Mouse (Mus musculus) neural tube, embryonic 14.5 days (tissue): ENCODE data around the gene Oscp1. TPM values are rescaled to one million over a fixed set of nuclear protein-coding genes. Genes with fewer than 3 reads are reported as not detected.

ENCODE experiments used
- ATAC-seq: fragments of 200-750 bp; cut with Nextera tagmentation; 2 replicates; pipeline ENCODE4 v1.8.0; 2017; ENCODE audit warnings: low read depth, mild to moderate bottlenecking, moderate TSS enrichment, moderate library complexity
- H3K27ac ChIP-seq: fragments of 300-500 bp; sonication (generic); 2 replicates; pipeline ENCODE4 v1.5.1; 2014; ENCODE audit warnings: low read depth, mild to moderate bottlenecking, control low read depth, low read length, moderate library complexity, mixed read lengths
- H3K27me3 ChIP-seq: fragments of 300-500 bp; sonication (generic); 2 replicates; pipeline ENCODE4 v1.6.1; 2014; ENCODE audit warnings: low read length; ENCODE audit not compliant: control insufficient read depth, insufficient read depth
- H3K36me3 ChIP-seq: fragments of 300-500 bp; sonication (generic); 2 replicates; pipeline ENCODE4 v1.6.1; 2014; ENCODE audit warnings: low read length, mixed read lengths; ENCODE audit not compliant: control insufficient read depth, insufficient read depth
- H3K4me1 ChIP-seq: fragments of 300-500 bp; sonication (generic); 2 replicates; pipeline ENCODE4 v1.6.1; 2014; ENCODE audit warnings: low read length; ENCODE audit not compliant: control insufficient read depth, insufficient read depth
- H3K4me2 ChIP-seq: fragments of 300-500 bp; sonication (generic); 2 replicates; pipeline ENCODE4 v1.6.1; 2014; ENCODE audit warnings: mild to moderate bottlenecking, low read depth, low read length, control low read depth
- H3K4me3 ChIP-seq: fragments of 300-500 bp; sonication (generic); 2 replicates; pipeline ENCODE4 v1.5.1; 2014; ENCODE audit warnings: low read depth, low read length, control low read depth, mixed read lengths
- H3K9ac ChIP-seq: fragments of 300-500 bp; sonication (generic); replicated peaks from 2 replicates; pipeline ENCODE4 v1.6.1; 2014; ENCODE audit warnings: low read depth, mild to moderate bottlenecking, control low read depth, low read length, mixed read lengths
- H3K9me3 ChIP-seq: fragments of 300-500 bp; sonication (generic); 2 replicates; pipeline ENCODE4 v1.6.1; 2016; ENCODE audit warnings: low read length; ENCODE audit not compliant: control insufficient read depth
- WGBS: fragments of 180-500 bp; shearing (Covaris S2); extraction: QIAGEN DNeasy Blood & Tissue Kit; methylation state at CpG from one replicate; pipeline ENCODE4 v1.1.7; 2014; 5-methylcytosine and 5-hydroxymethylcytosine counted together
- polyA plus RNA-seq: library from polyadenylated mRNA; unstranded; fragments of >200 nt; fragmentation: Nextera tagmentation; extraction: Ambion mirVana; gene quantifications from 2 replicates; pipeline ENCODE4 v1.2.1, GENCODE M21; 2014

The Oscp1 gene
- polyA plus RNA-seq, 1 experiment from 2014 or later: 40.2 TPM

GRCm38 (mm10) chr4:126103590-126104068 lies 45.3 kb downstream of the Oscp1 start, which contains the start of gene Stk40:
Gene Stk40 (plus strand): TSS chr4:126103957.
- Histone ChIP-seq H3K36me3 (no peaks in the 10 kb centered on the region), H3K4me2 (peak within 1 kb of the TSS; percentile 92), H3K27ac (peak within 1 kb of the TSS; percentile 85), H3K9me3 (no peaks in the 10 kb centered on the region), H3K9ac (peak within 1 kb of the TSS; percentile 88), H3K4me3 (peak within 1 kb of the TSS; percentile 91), H3K4me1 (peaks cover 32% of the 10 kb centered on the region), H3K27me3 (no peaks in the 10 kb centered on the region)
- WGBS: under 1% methylated on average over 31 of the region's 34 CpGs
- ATAC-seq: peak; percentile 98

- Histone ChIP-seq H3K4me1 (peaks cover 36% of the 10 kb centered on the region), H3K27ac (peak overlapping the region; percentile 71; the same call in 1 of the 2 replicates), H3K36me3 (no peaks in the 10 kb centered on the region), H3K9me3 (no peaks in the 10 kb centered on the region), H3K9ac (peak overlapping the region; percentile 88), H3K4me3 (peak overlapping the region; percentile 91), H3K4me2 (peak overlapping the region; percentile 92), H3K27me3 (no peaks in the 10 kb centered on the region)
- WGBS: 3% methylated on average over 33 of the region's 34 CpGs
- ATAC-seq: peak; percentile 28
Observed at GRCm38 (mm10) chr4:126104261-126105075, 46.1 kb downstream of the Oscp1 start.

- no peak for ATAC-seq
- Histone ChIP-seq H3K27me3 (no peaks in the 10 kb centered on the region), H3K27ac (no peak overlapping the region), H3K4me1 (peaks cover 44% of the 10 kb centered on the region), H3K4me2 (peak overlapping the region; percentile 92), H3K9me3 (no peaks in the 10 kb centered on the region), H3K36me3 (no peaks in the 10 kb centered on the region), H3K9ac (no peak overlapping the region), H3K4me3 (peak overlapping the region; percentile 91; the same call in 1 of the 2 replicates)
- 52% methylated on average over 7 of the region's 7 CpGs for WGBS
Observed at GRCm38 (mm10) chr4:126105131-126105783, 46.9 kb downstream of the Oscp1 start.

- Histone ChIP-seq H3K9ac (0 out of 2 replicates have a peak overlapping the region, but pooled peaks have one; percentile 16), H3K27me3 (no peaks in the 10 kb centered on the region), H3K27ac (no peak overlapping the region), H3K4me2 (no peak overlapping the region), H3K9me3 (no peaks in the 10 kb centered on the region), H3K36me3 (no peaks in the 10 kb centered on the region), H3K4me3 (no peak overlapping the region), H3K4me1 (peaks cover 46% of the 10 kb centered on the region)
- ATAC-seq: no peak
- 60% methylated on average over 8 of the region's 8 CpGs for WGBS
Observed at GRCm38 (mm10) chr4:126108061-126108740, 49.8 kb downstream of the Oscp1 start.

- WGBS: 78% methylated on average over 10 of the region's 10 CpGs
- ATAC-seq: no peak
- 0 out of 2 replicates have a peak overlapping the region, but pooled peaks have one; percentile 37 for H3K9ac ChIP-seq
- peak overlapping the region; percentile 24; the same call in 1 of the 2 replicates for H3K4me2 ChIP-seq
- H3K9me3 ChIP-seq: no peaks in the 10 kb centered on the region
- no peaks in the 10 kb centered on the region for H3K27me3 ChIP-seq
- no peak overlapping the region for H3K4me3 ChIP-seq
- peak overlapping the region; percentile 78 for H3K27ac ChIP-seq
- H3K36me3 ChIP-seq: no peaks in the 10 kb centered on the region
- H3K4me1 ChIP-seq: peaks cover 46% of the 10 kb centered on the region
Observed at GRCm38 (mm10) chr4:126109613-126110373, 51.4 kb downstream of the Oscp1 start.

- Histone ChIP-seq H3K4me3 (no peak overlapping the region), H3K9me3 (no peaks in the 10 kb centered on the region), H3K9ac (peak overlapping the region; percentile 37), H3K27ac (peak overlapping the region; percentile 78), H3K36me3 (no peaks in the 10 kb centered on the region), H3K4me2 (peak overlapping the region; percentile 24), H3K4me1 (peaks cover 38% of the 10 kb centered on the region), H3K27me3 (no peaks in the 10 kb centered on the region)
- WGBS: 7% methylated on average over 12 of the region's 12 CpGs
- peak; percentile 71; the same call in 1 of the 2 replicates for ATAC-seq
Observed at GRCm38 (mm10) chr4:126110374-126111152, 52.2 kb downstream of the Oscp1 start.

- 26% methylated on average over 7 of the region's 7 CpGs for whole genome bisulfite sequencing
- H3K27me3 ChIP-seq: no peaks in the 10 kb centered on the region
- no peak for ATAC-seq
Observed at GRCm38 (mm10) chr4:126111153-126111549, 52.8 kb downstream of the Oscp1 start.

GRCm38 (mm10) chr4:126113243-126113642 lies 54.9 kb downstream of the Oscp1 start:
- Histone ChIP-seq H3K9me3 (no peaks in the 10 kb centered on the region), H3K4me1 (peaks cover 32% of the 10 kb centered on the region), H3K36me3 (no peaks in the 10 kb centered on the region), H3K27ac (no peak overlapping the region), H3K4me3 (no peak overlapping the region), H3K4me2 (no peak overlapping the region), H3K27me3 (no peaks in the 10 kb centered on the region), H3K9ac (no peak overlapping the region)
- ATAC-seq: no peak
- 70% methylated on average over 4 of the region's 4 CpGs for WGBS

More at GRCm38 (mm10) chr4:126111153-126111549, 52.8 kb downstream of the Oscp1 start:
- Histone ChIP-seq H3K4me3 (no peak overlapping the region), H3K4me2 (peak overlapping the region; percentile 24), H3K9me3 (no peaks in the 10 kb centered on the region), H3K27ac (peak overlapping the region; percentile 78), H3K4me1 (peaks cover 33% of the 10 kb centered on the region), H3K9ac (peak overlapping the region; percentile 37), H3K36me3 (no peaks in the 10 kb centered on the region)
